Mouse (Mus musculus) heart, postnatal 0 days (tissue): ENCODE measurements around the gene Fut1.

Experiments used
- CTCF ChIP-seq: IDR thresholded peaks from 2 replicates; pipeline ENCODE4 v1.5.1; 2016; ENCODE audit warnings: antibody characterized with exemption, control low read depth, low read depth
- EP300 ChIP-seq: IDR thresholded peaks from 2 replicates; pipeline ENCODE4 v1.6.1; 2016; ENCODE audit warnings: antibody characterized with exemption, low read depth

- TF ChIP-seq CTCF (no peak), EP300 (no peak)
Observed at GRCm38 (mm10) chr7:45638623-45639401, 21.7 kb downstream of the Fut1 start.
